Mouse (Mus musculus) liver, embryonic 13.5 days (tissue): Measurements from ENCODE around the gene Stx12. TPM values are rescaled to one million over a fixed set of nuclear protein-coding genes. Genes with fewer than 3 reads are reported as not detected.
A peak's percentile ranks its signal among the peaks of the same experiment; 100 is the strongest.
"Not testable (repeated sequence)": the region's sequence is repeated elsewhere in the genome, so short reads cannot be mapped to it uniquely, and the experiment has no call there.

Source experiments
- ATAC-seq: fragments of 200-750 bp; cut with Nextera tagmentation; 2 replicates; pipeline ENCODE4 v1.8.0; 2017; ENCODE audit warnings: low read depth, mild to moderate bottlenecking, moderate number of reproducible peaks, moderate library complexity
- DNase-seq: peaks from one replicate; pipeline ENCODE4 v3.0.0; 2022
- H3K27ac ChIP-seq: fragments of 300-500 bp; sonication (generic); 2 replicates; pipeline ENCODE4 v1.5.1; 2015; ENCODE audit warnings: moderate library complexity, mild to moderate bottlenecking, inconsistent platforms
- H3K27me3 ChIP-seq: fragments of 300-500 bp; sonication (generic); 2 replicates; pipeline ENCODE4 v1.6.1; 2015; ENCODE audit warnings: mild to moderate bottlenecking, inconsistent platforms
- H3K36me3 ChIP-seq: fragments of 300-500 bp; sonication (generic); 2 replicates; pipeline ENCODE4 v1.6.1; 2015; ENCODE audit warnings: mild to moderate bottlenecking, inconsistent platforms
- H3K4me1 ChIP-seq: fragments of 300-500 bp; sonication (generic); replicated peaks from 2 replicates; pipeline ENCODE4 v1.6.1; 2015; ENCODE audit warnings: inconsistent platforms
- H3K4me2 ChIP-seq: fragments of 300-500 bp; sonication (generic); 2 replicates; pipeline ENCODE4 v1.6.1; 2015; ENCODE audit warnings: inconsistent platforms, mild to moderate bottlenecking, moderate library complexity
- H3K4me3 ChIP-seq: fragments of 300-500 bp; sonication (generic); replicated peaks from 2 replicates; pipeline ENCODE4 v1.5.1; 2015; ENCODE audit warnings: mild to moderate bottlenecking, inconsistent platforms
- H3K9ac ChIP-seq: fragments of 300-500 bp; sonication (generic); 2 replicates; pipeline ENCODE4 v1.6.1; 2015; ENCODE audit warnings: mild to moderate bottlenecking, inconsistent platforms
- H3K9me3 ChIP-seq: fragments of 300-500 bp; sonication (generic); replicated peaks from 2 replicates; pipeline ENCODE4 v1.6.1; 2016; ENCODE audit warnings: inconsistent platforms
- WGBS: fragments of 180-500 bp; shearing (Covaris S2); methylation state at CpG from one replicate; pipeline ENCODE4 v1.1.7; 2015; ENCODE audit not compliant: insufficient replicate concordance; 5-methylcytosine and 5-hydroxymethylcytosine counted together
- polyA plus RNA-seq: library from polyadenylated mRNA; unstranded; fragments of >200 nt; fragmentation: Nextera tagmentation; extraction: Ambion mirVana; gene quantifications from 2 replicates; pipeline ENCODE4 v1.2.1, GENCODE M21; 2015

Stx12 gene
- 17.6 and 20.5 TPM in 2 replicates for polyA plus RNA-seq

DNA sequence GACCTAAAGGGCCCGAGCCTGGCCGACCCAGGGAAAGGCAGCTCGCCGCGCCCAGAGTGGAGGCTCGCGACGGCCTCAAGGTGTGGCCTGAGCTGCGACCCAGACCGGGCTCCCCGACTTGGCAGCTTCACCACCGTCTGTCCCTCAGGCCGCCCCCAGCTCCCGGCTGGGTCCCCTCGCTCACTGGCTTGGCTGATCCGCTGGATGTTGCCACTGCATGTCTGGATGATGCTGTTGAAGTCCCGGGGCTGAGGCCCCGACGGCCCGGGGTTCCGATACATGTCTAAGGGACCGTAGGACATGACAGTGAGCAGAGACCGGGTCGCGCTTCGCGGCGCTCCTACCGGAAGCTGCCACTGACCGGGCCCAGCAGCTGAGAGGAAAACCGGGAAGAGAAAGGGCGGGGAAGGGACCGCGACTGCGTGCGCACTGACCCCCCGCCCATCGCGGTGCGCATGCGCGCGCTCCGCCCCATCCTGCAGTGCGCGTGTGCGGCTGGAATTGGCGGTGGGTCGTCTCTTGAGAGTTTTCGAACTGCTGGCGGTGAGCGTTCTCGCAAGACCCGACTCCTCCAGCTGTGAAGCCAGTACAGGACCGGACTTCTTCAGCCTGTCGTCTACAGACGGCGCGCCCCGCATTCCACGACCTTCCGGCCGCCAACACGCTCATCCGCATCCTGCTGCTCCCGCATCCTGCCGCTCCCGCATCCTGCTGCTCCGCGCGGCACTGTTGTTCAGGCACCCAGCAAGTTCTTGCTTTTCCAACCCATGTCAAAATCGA is at the start of gene Stx12:
TSS of gene Stx12 (minus strand) at position 446 of the 780 bp plus-strand sequence.
- no peaks in the 10 kb centered on the region for H3K9me3 ChIP-seq
- H3K27me3 ChIP-seq = no peaks in the 10 kb centered on the region
- H3K4me3 ChIP-seq = peak within 1 kb of the TSS; percentile 96
- H3K27ac ChIP-seq = peak within 1 kb of the TSS; percentile 91
- DNase-seq (peak; percentile 83), ATAC-seq (peak; percentile 92)
- peak within 1 kb of the TSS; percentile 97 for H3K9ac ChIP-seq
- H3K4me1 ChIP-seq = peaks cover 38% of the 10 kb centered on the region
- under 1% methylated on average over 71 of the region's 72 CpGs for WGBS
- H3K4me2 ChIP-seq = peak within 1 kb of the TSS; percentile 96
- H3K36me3 ChIP-seq = peaks cover 13% of the 10 kb centered on the region

DNA sequence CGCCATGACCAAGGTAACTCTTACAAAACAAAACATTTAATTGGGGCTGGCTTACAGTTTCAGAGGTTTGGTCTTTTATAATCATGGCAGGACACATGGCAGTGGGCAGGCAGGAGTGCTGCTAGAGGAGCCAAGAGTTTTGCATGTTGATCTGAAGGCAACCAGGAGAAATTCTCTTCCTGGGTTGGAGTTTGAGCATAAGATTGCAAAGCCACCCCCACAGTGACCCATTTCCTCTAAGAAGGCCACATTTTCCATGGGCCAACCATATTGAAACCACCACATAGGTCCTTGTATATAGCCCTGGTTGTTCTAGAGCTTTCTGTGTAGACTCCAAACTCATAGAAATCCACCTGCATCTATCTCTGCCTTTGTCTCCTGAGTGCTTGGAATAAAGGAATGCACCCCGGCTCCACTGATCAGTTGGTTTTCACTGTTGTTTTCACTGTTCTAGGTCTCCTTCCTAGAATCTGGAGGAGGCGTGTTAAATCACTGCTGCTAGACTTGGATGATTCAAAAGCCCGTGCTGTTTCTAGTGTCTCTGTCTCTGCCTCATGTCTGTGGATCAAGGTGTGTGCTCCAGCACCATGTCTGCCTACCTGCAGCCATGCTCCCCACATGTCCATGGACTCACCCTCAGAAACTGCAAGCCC is 48.6 kb upstream of the Stx12 start:
- 60% methylated on average over 4 of the region's 4 CpGs for WGBS
- no peak for DNase-seq
- Histone ChIP-seq H3K36me3 (no peaks in the 10 kb centered on the region), H3K4me3 (no peak overlapping the region), H3K4me1 (peaks cover 5% of the 10 kb centered on the region), H3K27me3 (peaks cover 5% of the 10 kb centered on the region; the same call in 1 of the 2 replicates), H3K9me3 (no peaks in the 10 kb centered on the region), H3K4me2 (no peak overlapping the region), H3K9ac (no peak overlapping the region), H3K27ac (no peak overlapping the region)
- ATAC-seq = no peak

DNA sequence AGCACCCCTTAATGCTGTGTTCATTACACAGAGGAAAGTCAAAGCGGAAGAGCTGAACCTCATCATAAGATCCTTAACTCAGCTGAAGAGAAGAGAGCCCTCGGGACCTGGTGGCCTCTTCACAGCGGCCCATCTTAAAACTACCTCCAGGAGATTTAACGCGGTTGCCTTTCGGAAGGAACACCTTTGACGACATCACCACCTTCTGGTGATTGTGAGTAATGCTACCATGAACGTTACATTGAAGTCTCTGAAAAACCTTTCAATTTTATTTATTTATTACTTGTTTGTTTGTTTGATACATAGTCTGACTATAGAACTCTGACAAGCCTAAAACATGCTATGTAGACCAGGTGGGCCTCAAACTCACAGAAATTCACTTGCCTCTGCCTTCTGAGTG is 46.5 kb upstream of the Stx12 start:
- Histone ChIP-seq H3K27ac (no peak overlapping the region), H3K9me3 (no peaks in the 10 kb centered on the region), H3K9ac (no peak overlapping the region), H3K4me2 (no peak overlapping the region), H3K36me3 (no peaks in the 10 kb centered on the region), H3K4me1 (peaks cover 5% of the 10 kb centered on the region), H3K4me3 (no peak overlapping the region), H3K27me3 (peaks cover 5% of the 10 kb centered on the region; the same call in 1 of the 2 replicates)
- no peak for ATAC-seq
- 12% methylated on average over 8 of the region's 8 CpGs for WGBS
- DNase-seq = peak; percentile 40

DNA sequence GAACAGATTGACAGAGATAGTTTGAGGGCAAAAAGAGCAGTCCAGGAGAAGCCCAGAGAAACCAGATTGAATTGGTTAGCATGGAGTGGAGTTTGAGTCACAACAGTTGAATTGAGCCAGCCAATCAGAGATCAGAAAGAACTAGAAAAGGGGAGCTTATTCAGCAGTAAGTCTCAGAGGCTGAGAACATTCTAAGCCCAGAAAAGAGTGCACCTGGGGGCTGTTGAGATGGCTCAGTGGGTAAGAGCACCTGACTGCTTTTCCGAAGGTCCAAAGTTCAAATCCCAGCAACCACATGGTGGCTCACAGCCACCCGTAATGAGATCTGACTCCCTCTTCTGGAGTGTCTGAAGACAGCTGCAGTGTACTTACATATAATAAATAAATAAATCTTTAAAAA is 42.2 kb upstream of the Stx12 start:
- not testable (repeated sequence) for ATAC-seq

DNA sequence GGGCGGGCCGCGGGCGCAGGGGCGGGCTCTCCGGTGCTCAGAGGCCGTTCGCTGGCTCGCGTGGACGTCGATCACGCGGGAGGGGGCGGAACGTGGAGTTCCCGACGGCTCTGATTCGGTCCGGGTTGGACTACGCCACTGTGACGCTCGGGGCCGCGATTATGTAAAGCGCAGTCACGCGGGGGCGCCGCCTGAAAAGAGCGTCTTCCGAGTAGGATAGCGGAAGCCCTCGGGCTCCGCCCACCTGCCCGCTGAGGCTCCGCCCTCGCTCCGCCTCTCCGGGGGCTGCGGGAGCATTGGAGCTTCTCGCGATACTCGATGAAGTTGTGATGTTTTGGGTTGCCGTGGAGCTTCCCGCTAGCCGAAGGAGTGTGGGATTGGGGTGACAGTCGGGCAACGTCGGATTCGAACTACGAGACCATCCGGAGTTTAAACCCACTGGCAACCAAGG is 38.3 kb upstream of the Stx12 start, which contains the start of gene Fam76a:
TSS of gene Fam76a (minus strand) at position 1 of the 451 bp plus-strand sequence.
- peak within 1 kb of the TSS; percentile 99 for H3K27ac ChIP-seq
- H3K4me3 ChIP-seq = peak within 1 kb of the TSS; percentile 95
- WGBS = under 1% methylated on average over 53 of the region's 53 CpGs
- no peaks in the 10 kb centered on the region for H3K9me3 ChIP-seq
- ATAC-seq (peak; percentile 96), DNase-seq (peak; percentile 100)
- H3K9ac ChIP-seq = peak within 1 kb of the TSS; percentile 96
- H3K36me3 ChIP-seq = peaks cover 18% of the 10 kb centered on the region
- H3K4me2 ChIP-seq = peak within 1 kb of the TSS; percentile 85
- H3K27me3 ChIP-seq = 0 out of 2 replicates have a peak, but pooled peaks cover 2% of the 10 kb centered on the region
- peaks cover 39% of the 10 kb centered on the region for H3K4me1 ChIP-seq

More for the DNA sequence above, 42.2 kb upstream of the Stx12 start:
- not testable (repeated sequence) for H3K9me3 ChIP-seq, H3K9ac ChIP-seq, H3K36me3 ChIP-seq, H3K27ac ChIP-seq, H3K27me3 ChIP-seq, DNase-seq, H3K4me3 ChIP-seq, H3K4me2 ChIP-seq
- H3K4me1 ChIP-seq = peaks cover 22% of the 10 kb centered on the region
- 63% methylated on average over 2 of the region's 2 CpGs for WGBS

DNA sequence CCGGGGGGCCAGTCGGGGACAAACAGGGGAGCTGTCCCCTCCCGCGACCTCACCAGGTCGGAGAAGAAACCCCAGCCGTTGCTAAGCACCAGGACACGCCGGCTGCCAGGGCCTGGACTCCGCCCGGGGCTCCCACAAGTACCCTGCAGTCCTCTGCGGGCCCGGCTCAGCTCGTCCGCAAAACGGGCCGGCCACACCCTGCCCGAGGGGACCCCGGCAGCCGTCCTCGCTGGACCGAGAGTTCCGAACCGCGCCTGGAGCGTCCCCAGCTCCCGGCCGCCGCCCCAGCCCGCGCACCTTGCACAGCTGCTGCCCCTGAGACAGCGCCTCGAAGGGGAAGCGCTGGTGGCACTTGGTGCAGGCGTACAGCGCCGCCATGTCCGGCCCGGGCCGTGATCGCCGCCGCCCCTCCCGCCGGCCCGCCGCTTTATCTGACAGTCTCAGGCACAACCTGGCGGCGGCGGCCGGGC is 37.8 kb upstream of the Stx12 start:
- Histone ChIP-seq H3K4me2 (peak overlapping the region; percentile 85), H3K9ac (peak overlapping the region; percentile 96), H3K4me1 (peaks cover 39% of the 10 kb centered on the region), H3K27ac (peak overlapping the region; percentile 99), H3K4me3 (peak overlapping the region; percentile 95), H3K27me3 (0 out of 2 replicates have a peak, but pooled peaks cover 2% of the 10 kb centered on the region), H3K36me3 (peaks cover 21% of the 10 kb centered on the region), H3K9me3 (no peaks in the 10 kb centered on the region)
- ATAC-seq (peak; percentile 67), DNase-seq (no peak)
- 1% methylated on average over 46 of the region's 50 CpGs for WGBS

DNA sequence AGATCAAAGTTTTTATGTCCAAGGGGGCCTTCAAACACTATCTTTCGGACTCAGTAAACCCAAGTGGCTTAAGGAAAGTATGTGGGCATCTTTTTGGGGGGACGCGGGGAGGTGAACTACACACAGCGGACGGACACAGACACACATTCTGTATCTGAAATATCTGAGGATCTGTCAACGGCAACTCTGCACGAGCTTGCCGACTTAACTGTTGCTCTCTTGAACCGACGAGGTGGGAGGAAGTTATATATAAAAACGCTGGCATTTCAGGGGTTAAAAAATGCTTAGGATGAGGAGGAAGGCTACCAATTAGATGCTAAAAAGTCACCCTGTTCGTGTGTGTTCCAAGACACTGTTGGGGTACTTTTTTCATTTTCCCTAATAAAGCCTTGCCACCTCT is 37.2 kb upstream of the Stx12 start:
- Histone ChIP-seq H3K27me3 (0 out of 2 replicates have a peak, but pooled peaks cover 2% of the 10 kb centered on the region), H3K9me3 (no peaks in the 10 kb centered on the region), H3K9ac (peak overlapping the region; percentile 96), H3K36me3 (peaks cover 23% of the 10 kb centered on the region), H3K27ac (peak overlapping the region; percentile 99), H3K4me1 (peaks cover 39% of the 10 kb centered on the region), H3K4me3 (peak overlapping the region; percentile 95), H3K4me2 (peak overlapping the region; percentile 85)
- 32% methylated on average over 12 of the region's 12 CpGs for WGBS
- ATAC-seq = no peak
- no peak for DNase-seq

DNA sequence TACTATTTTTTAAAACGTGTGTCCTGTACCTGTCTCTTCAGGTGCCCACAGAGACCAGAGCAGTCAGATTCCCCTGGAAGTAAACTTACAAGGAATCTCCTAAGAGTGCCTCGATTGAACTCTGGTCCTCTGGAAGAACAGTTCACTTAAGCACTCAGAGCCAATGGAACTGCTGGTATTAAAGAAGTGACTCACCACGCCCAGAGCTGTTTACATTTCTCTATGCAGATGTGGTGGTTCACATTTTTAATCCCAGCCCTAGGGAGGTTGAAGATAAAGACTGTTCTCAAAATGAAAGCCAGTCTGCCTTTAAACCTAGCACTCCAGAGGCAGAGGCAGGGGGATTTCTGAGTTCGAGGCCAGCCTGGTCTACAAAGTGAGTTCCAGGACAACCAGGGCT is 35.9 kb upstream of the Stx12 start:
- no peak overlapping the region for H3K4me3 ChIP-seq
- H3K27ac ChIP-seq = peak overlapping the region; percentile 99
- ATAC-seq = no peak
- peaks cover 39% of the 10 kb centered on the region for H3K4me1 ChIP-seq
- H3K9me3 ChIP-seq = no peaks in the 10 kb centered on the region
- 77% methylated on average over 4 of the region's 4 CpGs for WGBS
- no peak for DNase-seq
- H3K36me3 ChIP-seq = peaks cover 37% of the 10 kb centered on the region
- H3K27me3 ChIP-seq = no peaks in the 10 kb centered on the region
- no peak overlapping the region for H3K9ac ChIP-seq
- H3K4me2 ChIP-seq = no peak overlapping the region

DNA sequence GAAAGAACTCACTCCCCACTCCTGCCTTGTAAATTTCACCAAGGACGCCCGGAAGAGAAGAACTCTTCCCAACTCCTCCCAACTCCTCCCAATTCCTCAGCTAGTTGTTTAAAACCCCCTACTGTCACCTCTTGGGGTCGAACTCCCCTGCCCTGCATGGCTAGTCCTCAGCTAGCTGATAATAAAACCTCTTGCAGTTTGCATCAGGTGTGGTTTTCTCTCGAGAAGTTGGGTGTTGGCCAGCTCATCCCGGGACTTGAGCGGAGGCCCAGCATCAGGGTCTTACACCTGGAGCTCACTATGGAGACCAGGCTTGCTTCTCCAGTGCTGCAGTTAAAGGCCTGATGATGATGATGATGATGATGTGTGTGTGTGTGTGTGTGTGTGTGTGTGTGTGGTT is 34.2 kb upstream of the Stx12 start:
- H3K4me1 ChIP-seq = peaks cover 26% of the 10 kb centered on the region
- H3K9me3 ChIP-seq, H3K4me3 ChIP-seq, DNase-seq, H3K9ac ChIP-seq, H3K27me3 ChIP-seq, ATAC-seq, H3K4me2 ChIP-seq, H3K27ac ChIP-seq: not testable (repeated sequence)
- peaks cover 52% of the 10 kb centered on the region for H3K36me3 ChIP-seq
- WGBS = 80% methylated on average over 6 of the region's 6 CpGs

DNA sequence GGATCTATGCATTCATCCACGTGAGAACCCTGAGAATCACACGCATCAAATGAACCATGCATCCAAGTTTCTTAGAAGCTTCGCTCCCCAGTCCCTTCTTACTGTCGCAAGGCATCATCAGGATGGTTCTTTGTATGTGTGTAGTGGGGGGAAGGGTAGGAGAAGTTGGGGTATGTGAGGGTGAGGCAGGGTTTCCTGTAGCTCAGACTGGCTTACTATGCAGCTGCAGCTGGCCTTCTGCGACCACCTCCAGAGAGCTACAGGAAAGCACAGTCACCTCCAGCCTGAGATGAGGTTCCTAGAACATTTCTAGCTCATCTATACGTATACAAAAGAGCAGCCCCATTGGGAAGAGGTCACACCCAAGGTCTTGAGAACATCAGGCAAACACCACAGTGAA is 27.8 kb upstream of the Stx12 start:
- no peak overlapping the region for H3K4me3 ChIP-seq
- H3K9me3 ChIP-seq = no peaks in the 10 kb centered on the region
- WGBS = 79% methylated on average over 6 of the region's 6 CpGs
- H3K27ac ChIP-seq = no peak overlapping the region
- H3K4me2 ChIP-seq = no peak overlapping the region
- H3K9ac ChIP-seq = no peak overlapping the region
- H3K36me3 ChIP-seq = peaks cover 86% of the 10 kb centered on the region
- ATAC-seq (no peak), DNase-seq (no peak)
- no peaks in the 10 kb centered on the region for H3K27me3 ChIP-seq
- no peaks in the 10 kb centered on the region for H3K4me1 ChIP-seq

DNA sequence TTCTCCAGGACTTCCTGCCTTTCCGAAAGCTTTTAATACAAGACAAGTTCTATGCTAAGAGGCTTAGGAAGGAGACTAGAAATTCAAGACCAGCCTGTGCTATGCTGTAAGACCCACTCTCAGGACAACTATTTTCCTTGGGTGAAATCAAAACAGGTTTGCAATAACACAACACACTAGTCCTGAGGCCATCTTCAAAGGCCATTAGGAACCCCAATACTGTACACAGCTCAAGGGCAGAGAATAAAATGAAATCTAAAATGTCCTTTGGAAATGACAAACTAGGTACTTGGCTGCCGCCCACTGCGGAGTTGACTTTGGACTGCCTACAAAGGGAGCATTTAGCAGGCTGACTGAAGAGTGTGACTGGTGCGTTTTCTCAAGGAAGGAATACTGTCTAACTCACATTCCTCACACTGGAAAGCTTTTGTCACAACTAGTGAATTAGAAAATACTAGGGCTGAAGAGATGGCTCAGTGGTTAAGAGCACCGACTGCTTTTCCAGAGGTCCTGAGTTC is 21.6 kb upstream of the Stx12 start:
- H3K27me3 ChIP-seq = no peaks in the 10 kb centered on the region
- no peak overlapping the region for H3K4me3 ChIP-seq
- peaks cover 4% of the 10 kb centered on the region for H3K4me1 ChIP-seq
- H3K36me3 ChIP-seq = peaks cover 72% of the 10 kb centered on the region
- no peak overlapping the region for H3K4me2 ChIP-seq
- ATAC-seq = no peak
- no peak for DNase-seq
- no peak overlapping the region for H3K27ac ChIP-seq
- no peaks in the 10 kb centered on the region for H3K9me3 ChIP-seq
- H3K9ac ChIP-seq = no peak overlapping the region
- 87% methylated on average over 5 of the region's 5 CpGs for WGBS
